Mouse (Mus musculus): ENCODE measurements at regions not wholly inside any gene's neighbourhood (a gene's known extent, or its start where the extent isn't known, plus 50 kb on each side); places are given as distances from the start of the nearest gene placed in this dataset.

GRCm38 (mm10) chr3:105280971-105281370 is 171.2 kb upstream of the Kcnd3 start:
- Histone ChIP-seq H3K4me1 (replicated peaks; ENCODE audit: control insufficient read depth, insufficient read depth, low read length) (0 out of 2 replicates have a peak, but pooled peaks cover 2% of the 10 kb centered on the region), H3K9ac (replicated peaks; ENCODE audit: low read depth, low read length) (no peak overlapping the region), H3K4me3 (replicated peaks; ENCODE audit: low read length) (no peak overlapping the region), H3K27me3 (replicated peaks; ENCODE audit: control insufficient read depth, insufficient read depth, low read length) (no peaks in the 10 kb centered on the region), H3K4me2 (ENCODE audit: low read length) (no peak overlapping the region), H3K36me3 (ENCODE audit: control insufficient read depth, insufficient read depth) (no peaks in the 10 kb centered on the region), H3K27ac (ENCODE audit: low read length) (no peak overlapping the region), H3K9me3 (ENCODE audit: control insufficient read depth, low read length) (no peaks in the 10 kb centered on the region)
- WGBS: 59% methylated on average over 5 of the region's 5 CpGs
- peak; percentile 52; the same call in 1 of the 2 replicates for ATAC-seq

GRCm38 (mm10) chr3:105281686-105282085 is 170.4 kb upstream of the Kcnd3 start:
- Histone ChIP-seq H3K36me3 (ENCODE audit: control insufficient read depth, insufficient read depth) (no peaks in the 10 kb centered on the region), H3K9me3 (ENCODE audit: control insufficient read depth, low read length) (no peaks in the 10 kb centered on the region), H3K27ac (ENCODE audit: low read length) (no peak overlapping the region), H3K4me3 (replicated peaks; ENCODE audit: low read length) (no peak overlapping the region), H3K4me1 (replicated peaks; ENCODE audit: control insufficient read depth, insufficient read depth, low read length) (0 out of 2 replicates have a peak, but pooled peaks cover 2% of the 10 kb centered on the region), H3K9ac (replicated peaks; ENCODE audit: low read depth, low read length) (no peak overlapping the region), H3K4me2 (ENCODE audit: low read length) (no peak overlapping the region), H3K27me3 (replicated peaks; ENCODE audit: control insufficient read depth, insufficient read depth, low read length) (no peaks in the 10 kb centered on the region)
- WGBS: 64% methylated on average over 3 of the region's 3 CpGs
- no peak for ATAC-seq

- ATAC-seq: no peak; the same call in 1 of the 2 replicates
- 74% methylated on average over 3 of the region's 3 CpGs for WGBS
- H3K27me3 ChIP-seq (replicated peaks; ENCODE audit: control insufficient read depth, insufficient read depth, low read length): no peaks in the 10 kb centered on the region
- H3K9me3 ChIP-seq (ENCODE audit: control insufficient read depth, low read length): no peaks in the 10 kb centered on the region
- H3K4me3 ChIP-seq (replicated peaks; ENCODE audit: low read length): no peak overlapping the region
- H3K27ac ChIP-seq (ENCODE audit: low read length): no peak overlapping the region
- H3K4me2 ChIP-seq (ENCODE audit: low read length): no peak overlapping the region
- H3K9ac ChIP-seq (replicated peaks; ENCODE audit: low read depth, low read length): no peak overlapping the region
- no peaks in the 10 kb centered on the region for H3K4me1 ChIP-seq (replicated peaks; ENCODE audit: control insufficient read depth, insufficient read depth, low read length)
- no peaks in the 10 kb centered on the region for H3K36me3 ChIP-seq (ENCODE audit: control insufficient read depth, insufficient read depth)
Observed at GRCm38 (mm10) chr3:105298273-105298672, 153.9 kb upstream of the Kcnd3 start.

GRCm38 (mm10) chr3:105300693-105301548 is 151.2 kb upstream of the Kcnd3 start:
- WGBS: 73% methylated on average over 7 of the region's 7 CpGs
- H3K4me1 ChIP-seq (replicated peaks; ENCODE audit: control insufficient read depth, insufficient read depth, low read length): no peaks in the 10 kb centered on the region
- no peak for ATAC-seq

GRCm38 (mm10) chr3:105307676-105308075 is 144.5 kb upstream of the Kcnd3 start:
- no peaks in the 10 kb centered on the region for H3K9me3 ChIP-seq (ENCODE audit: control insufficient read depth, low read length)
- no peaks in the 10 kb centered on the region; the same call in 1 of the 2 replicates for H3K4me1 ChIP-seq (replicated peaks; ENCODE audit: control insufficient read depth, insufficient read depth, low read length)
- no peak overlapping the region for H3K9ac ChIP-seq (replicated peaks; ENCODE audit: low read depth, low read length)
- 85% methylated on average over 2 of the region's 2 CpGs for WGBS
- no peak overlapping the region for H3K27ac ChIP-seq (ENCODE audit: low read length)
- no peak for ATAC-seq
- no peak overlapping the region for H3K4me3 ChIP-seq (replicated peaks; ENCODE audit: low read length)
- no peaks in the 10 kb centered on the region for H3K27me3 ChIP-seq (replicated peaks; ENCODE audit: control insufficient read depth, insufficient read depth, low read length)
- no peaks in the 10 kb centered on the region for H3K36me3 ChIP-seq (ENCODE audit: control insufficient read depth, insufficient read depth)
- H3K4me2 ChIP-seq (ENCODE audit: low read length): no peak overlapping the region

More at GRCm38 (mm10) chr3:105300693-105301548, 151.2 kb upstream of the Kcnd3 start:
- Histone ChIP-seq H3K9me3 (ENCODE audit: control insufficient read depth, low read length) (no peaks in the 10 kb centered on the region), H3K4me2 (ENCODE audit: low read length) (no peak overlapping the region), H3K27me3 (replicated peaks; ENCODE audit: control insufficient read depth, insufficient read depth, low read length) (no peaks in the 10 kb centered on the region), H3K4me3 (replicated peaks; ENCODE audit: low read length) (no peak overlapping the region), H3K27ac (ENCODE audit: low read length) (no peak overlapping the region), H3K36me3 (ENCODE audit: control insufficient read depth, insufficient read depth) (no peaks in the 10 kb centered on the region), H3K9ac (replicated peaks; ENCODE audit: low read depth, low read length) (no peak overlapping the region)

- ATAC-seq: no peak
- Histone ChIP-seq H3K36me3 (ENCODE audit: control insufficient read depth, insufficient read depth) (no peaks in the 10 kb centered on the region), H3K4me2 (ENCODE audit: low read length) (no peak overlapping the region), H3K4me1 (replicated peaks; ENCODE audit: control insufficient read depth, insufficient read depth, low read length) (no peaks in the 10 kb centered on the region; the same call in 1 of the 2 replicates), H3K9me3 (ENCODE audit: control insufficient read depth, low read length) (no peaks in the 10 kb centered on the region), H3K27ac (ENCODE audit: low read length) (no peak overlapping the region), H3K27me3 (replicated peaks; ENCODE audit: control insufficient read depth, insufficient read depth, low read length) (no peaks in the 10 kb centered on the region), H3K4me3 (replicated peaks; ENCODE audit: low read length) (no peak overlapping the region), H3K9ac (replicated peaks; ENCODE audit: low read depth, low read length) (no peak overlapping the region)
- 35% methylated on average over 2 of the region's 2 CpGs for WGBS
Observed at GRCm38 (mm10) chr3:105309020-105309419, 143.1 kb upstream of the Kcnd3 start.

- H3K36me3 ChIP-seq (ENCODE audit: control insufficient read depth, insufficient read depth): no peaks in the 10 kb centered on the region
- H3K27ac ChIP-seq (ENCODE audit: low read length): no peak overlapping the region
- no peaks in the 10 kb centered on the region for H3K9me3 ChIP-seq (ENCODE audit: control insufficient read depth, low read length)
- H3K4me1 ChIP-seq (replicated peaks; ENCODE audit: control insufficient read depth, insufficient read depth, low read length): peaks cover 5% of the 10 kb centered on the region; the same call in 1 of the 2 replicates
- H3K9ac ChIP-seq (replicated peaks; ENCODE audit: low read depth, low read length): no peak overlapping the region
- 95% methylated on average over 4 of the region's 4 CpGs for WGBS
- H3K27me3 ChIP-seq (replicated peaks; ENCODE audit: control insufficient read depth, insufficient read depth, low read length): no peaks in the 10 kb centered on the region
- no peak overlapping the region for H3K4me3 ChIP-seq (replicated peaks; ENCODE audit: low read length)
- no peak for ATAC-seq
- no peak overlapping the region for H3K4me2 ChIP-seq (ENCODE audit: low read length)
Observed at GRCm38 (mm10) chr3:105353268-105353667, 98.9 kb upstream of the Kcnd3 start.

GRCm38 (mm10) chr3:105354123-105354931 is 97.8 kb upstream of the Kcnd3 start:
- ATAC-seq: peak; percentile 49

GRCm38 (mm10) chr3:105357511-105357910 is 94.6 kb upstream of the Kcnd3 start:
- Histone ChIP-seq H3K27ac (ENCODE audit: low read length) (no peak overlapping the region), H3K36me3 (ENCODE audit: control insufficient read depth, insufficient read depth) (no peaks in the 10 kb centered on the region), H3K4me2 (ENCODE audit: low read length) (no peak overlapping the region), H3K4me3 (replicated peaks; ENCODE audit: low read length) (no peak overlapping the region), H3K4me1 (replicated peaks; ENCODE audit: control insufficient read depth, insufficient read depth, low read length) (peaks cover 11% of the 10 kb centered on the region), H3K9me3 (ENCODE audit: control insufficient read depth, low read length) (no peaks in the 10 kb centered on the region), H3K9ac (replicated peaks; ENCODE audit: low read depth, low read length) (no peak overlapping the region), H3K27me3 (replicated peaks; ENCODE audit: control insufficient read depth, insufficient read depth, low read length) (no peaks in the 10 kb centered on the region)
- 49% methylated on average over 2 of the region's 2 CpGs for WGBS
- no peak for ATAC-seq

More at GRCm38 (mm10) chr3:105354123-105354931, 97.8 kb upstream of the Kcnd3 start:
- Histone ChIP-seq H3K4me2 (ENCODE audit: low read length) (no peak overlapping the region), H3K9ac (replicated peaks; ENCODE audit: low read depth, low read length) (no peak overlapping the region), H3K36me3 (ENCODE audit: control insufficient read depth, insufficient read depth) (no peaks in the 10 kb centered on the region), H3K27ac (ENCODE audit: low read length) (no peak overlapping the region), H3K9me3 (ENCODE audit: control insufficient read depth, low read length) (no peaks in the 10 kb centered on the region), H3K27me3 (replicated peaks; ENCODE audit: control insufficient read depth, insufficient read depth, low read length) (no peaks in the 10 kb centered on the region), H3K4me3 (replicated peaks; ENCODE audit: low read length) (no peak overlapping the region), H3K4me1 (replicated peaks; ENCODE audit: control insufficient read depth, insufficient read depth, low read length) (peaks cover 5% of the 10 kb centered on the region; the same call in 1 of the 2 replicates)
- 64% methylated on average over 15 of the region's 16 CpGs for WGBS
